Mouse (Mus musculus): Measurements from ENCODE around the gene Guca2b. TPM values are rescaled to one million over a fixed set of nuclear protein-coding genes. Genes with fewer than 3 reads are reported as not detected.

The Guca2b gene
- total and polyA plus RNA-seq, 3 experiments = 1.1 to 2.3 TPM; not detected in 1

GRCm38 (mm10) chr4:119614724-119615123 is 44.0 kb downstream of the Guca2b start:
- TF ChIP-seq MAX (IDR thresholded peaks at IDR 0.05; ENCODE audit: low read length) (no peak), E2F4 (IDR thresholded peaks at IDR 0.05; ENCODE audit: insufficient replicate concordance, low read depth, low read length) (no peak), JUN (IDR thresholded peaks at IDR 0.05; ENCODE audit: insufficient read depth, low read depth, low read length) (no peak), TCF12 (IDR thresholded peaks at IDR 0.05; ENCODE audit: low read depth, low read length) (no peak), PAX5 (IDR thresholded peaks at IDR 0.05; ENCODE audit: low read length) (no peak), KAT2A (IDR thresholded peaks at IDR 0.05; ENCODE audit: insufficient replicate concordance, low read length) (no peak), SIN3A (IDR thresholded peaks at IDR 0.05; ENCODE audit: low read length) (no peak), ELF1 (IDR thresholded peaks at IDR 0.05; ENCODE audit: low read depth, low read length) (no peak), CHD1 (IDR thresholded peaks at IDR 0.05; ENCODE audit: low read depth, low read length) (no peak), ZNF384 (IDR thresholded peaks at IDR 0.05; ENCODE audit: low read depth, low read length) (no peak), RCOR1 (conservative IDR thresholded peaks at IDR 0.05; ENCODE audit: low read depth, low read length) (no peak), RAD21 (IDR thresholded peaks at IDR 0.05; ENCODE audit: low read depth, low read length) (no peak), GABPA (IDR thresholded peaks at IDR 0.05; ENCODE audit: insufficient replicate concordance, low read depth, low read length) (no peak), BHLHE40 (IDR thresholded peaks at IDR 0.05; ENCODE audit: low read depth, low read length) (no peak)
- no peak overlapping the region; the same call in 1 of the 2 replicates for H3K27ac ChIP-seq (ENCODE audit: insufficient read depth, low read depth)
- H3K79me2 ChIP-seq (replicated peaks; ENCODE audit: control insufficient read depth, extremely low read depth, insufficient read depth, poor library complexity, severe bottlenecking) = no peaks in the 10 kb centered on the region; the same call in 1 of the 2 replicates
- in situ Hi-C loops (cut with MboI; ENCODE audit: low pct_ligation_motif_present, low pct_unique_long_range_greater_than_20kb, low sequenced_read_pairs) (no loop called here), dilution Hi-C loops (cut with MboI; ENCODE audit: extremely low pct_ligation_motif_present, extremely low pct_unique_long_range_greater_than_20kb, low sequenced_read_pairs) (no loop called here)
- no peaks in the 10 kb centered on the region for H3K27me3 ChIP-seq (replicated peaks)
- no peak overlapping the region for H3K9ac ChIP-seq (ENCODE audit: insufficient read depth, low read depth)
- no peaks in the 10 kb centered on the region for H3K9me3 ChIP-seq (replicated peaks; ENCODE audit: low read length)
- peaks cover 11 to 57% of the 10 kb centered on the region in 2 experiments for H3K4me1 ChIP-seq (ENCODE audit: control insufficient read depth in 1 of 2, insufficient read depth in 2 of 2)
- no peak for DNase-seq (ENCODE audit: extremely low read depth)
- H3K4me2 ChIP-seq (ENCODE audit: insufficient read depth, low read depth, poor library complexity, severe bottlenecking) = no peak overlapping the region
- peaks cover 7 to 40% of the 10 kb centered on the region in 2 experiments for H3K36me3 ChIP-seq (replicated peaks in 1 of 2; ENCODE audit: control insufficient read depth in 1 of 2, insufficient read depth in 1 of 2, low read length in 1 of 2)
- no peak overlapping the region for H3K4me3 ChIP-seq (replicated peaks in 1 of 3; ENCODE audit: low read depth in 2 of 3, low read length in 2 of 3, poor library complexity in 1 of 3)

GRCm38 (mm10) chr4:119614078-119614477 is 44.7 kb downstream of the Guca2b start:
- no peaks in the 10 kb centered on the region for H3K9me3 ChIP-seq (replicated peaks; ENCODE audit: low read length)
- peak overlapping the region; percentile 59 for H3K27ac ChIP-seq (ENCODE audit: insufficient read depth, low read depth)
- dilution Hi-C loops (cut with MboI; ENCODE audit: extremely low pct_ligation_motif_present, extremely low pct_unique_long_range_greater_than_20kb, low sequenced_read_pairs) (no loop called here), in situ Hi-C loops (cut with MboI; ENCODE audit: low pct_ligation_motif_present, low pct_unique_long_range_greater_than_20kb, low sequenced_read_pairs) (no loop called here)
- H3K27me3 ChIP-seq (replicated peaks) = no peaks in the 10 kb centered on the region
- no peak overlapping the region for H3K4me3 ChIP-seq (replicated peaks in 1 of 3; ENCODE audit: low read depth in 2 of 3, low read length in 2 of 3, poor library complexity in 1 of 3)
- DNase-seq (ENCODE audit: extremely low read depth) = peak; percentile 66
- peaks cover 4 to 33% of the 10 kb centered on the region in 2 experiments for H3K36me3 ChIP-seq (replicated peaks in 1 of 2; ENCODE audit: control insufficient read depth in 1 of 2, insufficient read depth in 1 of 2, low read length in 1 of 2)
- H3K4me1 ChIP-seq (ENCODE audit: control insufficient read depth in 1 of 2, insufficient read depth in 2 of 2) = peaks cover 11 to 63% of the 10 kb centered on the region in 2 experiments
- H3K4me2 ChIP-seq (ENCODE audit: insufficient read depth, low read depth, poor library complexity, severe bottlenecking) = no peak overlapping the region
- TF ChIP-seq GABPA (IDR thresholded peaks at IDR 0.05; ENCODE audit: insufficient replicate concordance, low read depth, low read length) = no peak
- TF ChIP-seq HCFC1 (IDR thresholded peaks at IDR 0.05; ENCODE audit: low read depth, low read length) = peak; percentile 44
- TF ChIP-seq KAT2A (IDR thresholded peaks at IDR 0.05; ENCODE audit: insufficient replicate concordance, low read length) = 0 out of 2 replicates have a peak, but pooled peaks have one; percentile 27
- no peak for TF ChIP-seq UBTF (IDR thresholded peaks at IDR 0.05; ENCODE audit: low read depth, low read length)
- TF ChIP-seq TCF12 (IDR thresholded peaks at IDR 0.05; ENCODE audit: low read depth, low read length) = peak; percentile 40; the same call in 1 of the 2 replicates
- peak; percentile 35; the same call in 1 of the 2 replicates for TF ChIP-seq MAX (IDR thresholded peaks at IDR 0.05; ENCODE audit: low read length)
- TF ChIP-seq ZNF384 (IDR thresholded peaks at IDR 0.05; ENCODE audit: low read depth, low read length) = no peak
- TF ChIP-seq ZMIZ1 (IDR thresholded peaks at IDR 0.05; ENCODE audit: low read depth, low read length) = peak; percentile 52; the same call in 1 of the 2 replicates
- TF ChIP-seq USF1 (IDR thresholded peaks at IDR 0.05; ENCODE audit: low read depth, low read length) = no peak
- 0 out of 2 replicates have a peak, but pooled peaks have one; percentile 10 for TF ChIP-seq SIN3A (IDR thresholded peaks at IDR 0.05; ENCODE audit: low read length)
- peak; percentile 64 for TF ChIP-seq ELF1 (IDR thresholded peaks at IDR 0.05; ENCODE audit: low read depth, low read length)
- TF ChIP-seq MEF2A (IDR thresholded peaks at IDR 0.05; ENCODE audit: borderline replicate concordance, low read depth, low read length) = no peak
- peak; percentile 54 for TF ChIP-seq IRF4 (IDR thresholded peaks at IDR 0.05; ENCODE audit: low read depth, low read length)
- TF ChIP-seq CTCF (conservative IDR thresholded peaks at IDR 0.05 in 1 of 2, IDR thresholded peaks at IDR 0.05 in 1 of 2; ENCODE audit: low read depth in 2 of 2, low read length in 2 of 2) = no peak
- TF ChIP-seq SMC3 (IDR thresholded peaks at IDR 0.05; ENCODE audit: low read depth, low read length) = no peak
- no peaks in the 10 kb centered on the region; the same call in 1 of the 2 replicates for H3K79me2 ChIP-seq (replicated peaks; ENCODE audit: control insufficient read depth, extremely low read depth, insufficient read depth, poor library complexity, severe bottlenecking)
- H3K9ac ChIP-seq (ENCODE audit: insufficient read depth, low read depth) = peak overlapping the region; percentile 48

Measured in CH12.LX (cell line).